Mouse (Mus musculus) naive thymus-derived CD4-positive, alpha-beta T cell, adult 2 months (primary cell): ENCODE data around the gene Fmod.

ENCODE experiments used
- DNase-seq: peaks from one replicate; pipeline ENCODE4 v3.0.0-alpha.2; 2011; ENCODE audit warnings: low read depth

Gene Fmod

GRCm38 (mm10) chr1:134076789-134077188 is 39.7 kb downstream of the Fmod start:
- peak; percentile 38 for DNase-seq

- DNase-seq, result peak; percentile 82
Observed at GRCm38 (mm10) chr1:134077389-134078060, 40.5 kb downstream of the Fmod start.

GRCm38 (mm10) chr1:134078061-134078795 is 41.2 kb downstream of the Fmod start:
- DNase-seq, result peak; percentile 67

GRCm38 (mm10) chr1:134078802-134079476 is 41.9 kb downstream of the Fmod start, which contains the start of gene Btg2:
Gene Btg2 (minus strand): TSS chr1:134079120.
- DNase-seq, result peak; percentile 96

GRCm38 (mm10) chr1:134079477-134080163 is 42.6 kb downstream of the Fmod start:
- DNase-seq, result peak; percentile 76

GRCm38 (mm10) chr1:134080406-134080805 is 43.4 kb downstream of the Fmod start:
- no peak for DNase-seq

- DNase-seq, result no peak
Observed at GRCm38 (mm10) chr1:134080881-134081450, 43.9 kb downstream of the Fmod start.

GRCm38 (mm10) chr1:134082987-134083516 is 46.0 kb downstream of the Fmod start:
- DNase-seq, result no peak

- no peak for DNase-seq
Observed at GRCm38 (mm10) chr1:134083676-134084075, 46.6 kb downstream of the Fmod start.

GRCm38 (mm10) chr1:134084128-134084527 is 47.1 kb downstream of the Fmod start:
- DNase-seq, result no peak

- no peak for DNase-seq
Observed at GRCm38 (mm10) chr1:134086017-134086416, 49.0 kb downstream of the Fmod start.

- no peak for DNase-seq
Observed at GRCm38 (mm10) chr1:134086811-134087398, 49.9 kb downstream of the Fmod start.

- DNase-seq, result no peak
Observed at GRCm38 (mm10) chr1:134089074-134089473, 52.0 kb downstream of the Fmod start.

- no peak for DNase-seq
Observed at GRCm38 (mm10) chr1:134091851-134092250, 54.8 kb downstream of the Fmod start.

- DNase-seq, result no peak
Observed at GRCm38 (mm10) chr1:134092368-134092767, 55.3 kb downstream of the Fmod start.

GRCm38 (mm10) chr1:134092852-134093770 is 56.1 kb downstream of the Fmod start:
- peak; percentile 97 for DNase-seq

GRCm38 (mm10) chr1:134093771-134094526 is 56.9 kb downstream of the Fmod start:
- peak; percentile 77 for DNase-seq

- DNase-seq, result no peak
Observed at GRCm38 (mm10) chr1:134095033-134095612, 58.1 kb downstream of the Fmod start.

GRCm38 (mm10) chr1:134095721-134096120 is 58.7 kb downstream of the Fmod start:
- DNase-seq, result no peak
